Mouse (Mus musculus) testis, adult 2 months (tissue): ENCODE data around the gene Trit1.
"Not testable (repeated sequence)": the region's sequence is repeated elsewhere in the genome, so short reads cannot be mapped to it uniquely, and the experiment has no call there.

Experiments
- CTCF ChIP-seq: fragments of 200-500 bp; IDR thresholded peaks from 2 replicates; pipeline ENCODE4 v1.5.1; 2012; ENCODE audit warnings: low read depth, mild to moderate bottlenecking, inconsistent platforms, low read length, moderate library complexity; ENCODE audit not compliant: control insufficient read depth, insufficient read depth, insufficient replicate concordance
- POLR2A ChIP-seq: fragments of 200-500 bp; IDR thresholded peaks from 2 replicates; pipeline ENCODE4 v1.6.1; 2012; ENCODE audit warnings: low read depth, mild to moderate bottlenecking, inconsistent platforms, low read length, moderate library complexity; ENCODE audit not compliant: control insufficient read depth

GRCm38 (mm10) chr4:122988004-122988403, 28.4 kb upstream of the Trit1 start:
- not testable (repeated sequence) for TF ChIP-seq CTCF, POLR2A
